Mouse (Mus musculus) heart, adult 2 months (tissue): Measurements from ENCODE around the gene Lrrc8b. TPM values are rescaled to one million over a fixed set of nuclear protein-coding genes. Genes with fewer than 3 reads are reported as not detected.

Experiments used
- DNase-seq, 2 experiments: peaks; one replicate each; pipeline ENCODE4 v3.0.0; 2021
- H3K27ac ChIP-seq: fragments of 200-600 bp; 2 replicates; pipeline ENCODE4 v1.8.1; 2022
- H3K27me3 ChIP-seq: fragments of 200-500 bp; 2 replicates; pipeline ENCODE4 v1.6.1; 2012; ENCODE audit warnings: mild to moderate bottlenecking, low read length, inconsistent platforms, mixed read lengths; ENCODE audit not compliant: control insufficient read depth, insufficient read depth
- H3K36me3 ChIP-seq: fragments of 200-500 bp; 2 replicates; pipeline ENCODE4 v1.6.1; 2012; ENCODE audit warnings: low read length, inconsistent platforms; ENCODE audit not compliant: control insufficient read depth, insufficient read depth
- H3K4me1 ChIP-seq: fragments of 200-500 bp; 2 replicates; pipeline ENCODE4 v1.6.1; 2011; ENCODE audit warnings: low read length; ENCODE audit not compliant: control insufficient read depth, insufficient read depth
- H3K4me3 ChIP-seq: fragments of 200-600 bp; 2 replicates; pipeline ENCODE4 v1.8.1; 2022
- H3K79me2 ChIP-seq: fragments of 200-500 bp; replicated peaks from 2 replicates; pipeline ENCODE4 v1.6.1; 2012; ENCODE audit warnings: mild to moderate bottlenecking, inconsistent platforms, low read length, moderate library complexity, mixed read lengths; ENCODE audit not compliant: control insufficient read depth, insufficient read depth
- H3K9ac ChIP-seq: fragments of 200-500 bp; 2 replicates; pipeline ENCODE4 v1.6.1; 2012; ENCODE audit warnings: low read depth, mild to moderate bottlenecking, control low read depth, inconsistent platforms, low read length, mixed read lengths
- CTCF ChIP-seq: fragments of 200-600 bp; IDR thresholded peaks from 2 replicates; pipeline ENCODE4 v1.8.1; 2022; ENCODE audit warnings: antibody characterized with exemption, mild to moderate bottlenecking, moderate library complexity
- EP300 ChIP-seq: fragments of 200-500 bp; IDR thresholded peaks from 2 replicates; pipeline ENCODE4 v1.6.1; 2011; ENCODE audit warnings: low read depth, low read length, control low read depth; ENCODE audit not compliant: insufficient read depth
- POLR2A ChIP-seq: fragments of 200-500 bp; IDR thresholded peaks from 2 replicates; pipeline ENCODE4 v1.6.1; 2011; ENCODE audit warnings: mild to moderate bottlenecking, low read depth, low read length, control low read depth; ENCODE audit not compliant: insufficient read depth
- WGBS: fragments of 180-500 bp; shearing (Covaris S2); methylation state at CpG from one replicate; pipeline ENCODE4 v1.1.7; 2018; 5-methylcytosine and 5-hydroxymethylcytosine counted together
- intact Hi-C: fragments of 180-260 bp; cut with DNase I; formaldehyde crosslinking; loops from one replicate; pipeline ENCODE4 v1.15.1; 2025
- long read RNA-seq: library from polyadenylated mRNA; stranded (forward); transcript quantifications from one replicate; pipeline ENCODE4 v2.0.0, GENCODE M21; 2021
- polyA plus RNA-seq: library from polyadenylated mRNA; depleted of rRNA; stranded (reverse); fragments of >200 nt; gene quantifications from 2 replicates; pipeline ENCODE4 v1.2.3, GENCODE M21; 2012; rRNA removed
- total RNA-seq, 2 experiments: library from RNA; stranded (reverse); gene quantifications; 2 replicates each; pipeline ENCODE4 v1.2.3; 2021

Gene Lrrc8b
- 1 to 10 TPM; 4.4 to 5.0 TPM for total RNA-seq
- 2.9 and 4.3 TPM in 2 replicates for polyA plus RNA-seq
- long read RNA-seq, partial matches to known transcripts, result 1 of 2 reads
- long read RNA-seq, other reads (novel, unspliced or antisense), result 1 of 2 reads

DNA sequence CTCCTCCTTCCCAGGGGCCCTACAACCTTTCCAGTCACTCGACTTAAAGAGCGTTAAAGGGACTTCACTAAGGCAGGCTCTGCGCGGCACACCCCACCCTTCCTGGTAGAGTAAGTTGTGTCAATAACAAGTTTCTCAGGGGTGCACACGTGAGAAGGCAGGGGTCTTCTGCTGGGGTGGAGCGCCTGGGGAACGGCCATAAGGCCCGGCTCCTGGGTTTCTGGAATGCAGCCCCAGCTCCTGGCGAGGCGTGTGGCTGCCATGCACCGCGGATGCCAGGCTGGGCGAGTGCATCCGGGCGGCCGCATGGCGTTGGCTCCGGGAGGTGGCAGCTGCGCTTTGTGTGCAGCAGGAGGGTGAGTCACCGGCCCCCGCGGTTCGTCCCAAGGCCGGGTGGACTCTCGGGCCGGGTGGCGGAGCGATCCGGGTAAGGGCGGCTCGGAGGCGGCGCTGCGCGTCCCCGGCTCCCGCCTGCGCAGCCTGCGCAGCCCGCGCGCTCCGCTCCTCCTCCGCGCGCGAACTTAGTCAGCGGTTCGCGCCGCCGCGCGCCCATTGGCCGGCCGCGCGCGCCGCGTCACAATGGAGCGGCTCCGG, at the start of gene Lrrc8b:
Gene Lrrc8b (plus strand): TSS at position 578 of the 594 bp plus-strand sequence.
- TF ChIP-seq EP300 (no peak), CTCF (peak; percentile 27; the same call in 1 of the 2 replicates)
- Histone ChIP-seq H3K4me1 (no peaks in the 10 kb centered on the region), H3K36me3 (no peaks in the 10 kb centered on the region), H3K27ac (peak within 1 kb of the TSS; percentile 92), H3K4me3 (peak within 1 kb of the TSS; percentile 94), H3K27me3 (no peaks in the 10 kb centered on the region), H3K9ac (peak within 1 kb of the TSS; percentile 85), H3K79me2 (no peaks in the 10 kb centered on the region)
- intact Hi-C loops, result no loop called here
- WGBS, result 3% methylated on average over 58 of the region's 63 CpGs
- peak; percentile 89 to 92 for DNase-seq

DNA sequence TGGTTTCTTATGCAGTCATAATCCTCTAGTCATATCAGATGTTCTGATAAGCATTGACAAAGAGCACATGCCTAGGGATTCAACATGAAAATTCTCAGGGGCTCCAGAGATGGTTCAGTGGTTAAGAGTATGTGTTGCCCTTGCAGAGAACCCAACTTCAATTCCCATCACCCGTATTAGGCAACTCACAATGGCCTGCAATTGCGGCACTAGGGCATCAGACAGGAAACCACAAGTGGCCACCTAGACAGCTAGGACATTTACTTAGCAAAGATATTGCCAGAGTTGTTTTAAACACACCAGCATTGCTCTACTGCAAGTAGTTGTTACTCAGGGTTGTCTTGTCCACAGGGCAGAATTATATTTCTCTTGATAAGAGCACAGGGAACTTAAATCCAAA, 34.1 kb upstream of the Lrrc8b start:
- no peak for TF ChIP-seq CTCF
- TF ChIP-seq EP300, result no peak
- TF ChIP-seq POLR2A, result no peak
- Histone ChIP-seq H3K4me1 (no peaks in the 10 kb centered on the region), H3K4me3 (no peak overlapping the region), H3K79me2 (no peaks in the 10 kb centered on the region), H3K9ac (no peak overlapping the region), H3K27ac (no peak overlapping the region), H3K36me3 (no peaks in the 10 kb centered on the region), H3K27me3 (no peaks in the 10 kb centered on the region)
- WGBS, result 89% methylated on average over 2 of the region's 2 CpGs
- intact Hi-C loops, result no loop called here
- no peak for DNase-seq

DNA sequence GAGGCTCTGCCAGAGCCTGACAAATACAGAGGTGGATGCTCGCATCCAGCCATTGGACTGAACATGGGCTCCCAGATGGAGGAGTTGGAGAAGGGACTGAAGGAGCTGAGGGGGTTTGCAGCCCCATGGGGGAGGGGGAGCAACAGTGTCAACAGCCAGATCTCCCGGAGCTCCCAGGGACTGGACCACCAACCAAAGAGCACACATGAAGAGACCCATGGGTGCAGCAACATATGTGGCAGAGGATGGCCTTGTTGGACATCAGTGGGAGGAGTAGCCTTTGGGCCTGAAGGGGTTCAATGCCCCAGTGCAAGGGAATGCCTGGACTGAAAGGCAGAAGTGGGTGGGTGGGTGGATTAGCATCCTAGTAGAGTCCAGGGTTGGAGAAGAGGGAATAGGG, 25.2 kb upstream of the Lrrc8b start:
- no peaks in the 10 kb centered on the region for H3K27me3 ChIP-seq
- H3K27ac ChIP-seq, result no peak overlapping the region
- H3K79me2 ChIP-seq, result no peaks in the 10 kb centered on the region
- H3K4me3 ChIP-seq, result no peak overlapping the region
- intact Hi-C loops, result no loop called here
- no peak for DNase-seq
- no peaks in the 10 kb centered on the region for H3K4me1 ChIP-seq
- H3K36me3 ChIP-seq, result no peaks in the 10 kb centered on the region
- 100% methylated on average over 2 of the region's 2 CpGs for WGBS
- TF ChIP-seq POLR2A (no peak), CTCF (no peak), EP300 (no peak)
- no peak overlapping the region for H3K9ac ChIP-seq

DNA sequence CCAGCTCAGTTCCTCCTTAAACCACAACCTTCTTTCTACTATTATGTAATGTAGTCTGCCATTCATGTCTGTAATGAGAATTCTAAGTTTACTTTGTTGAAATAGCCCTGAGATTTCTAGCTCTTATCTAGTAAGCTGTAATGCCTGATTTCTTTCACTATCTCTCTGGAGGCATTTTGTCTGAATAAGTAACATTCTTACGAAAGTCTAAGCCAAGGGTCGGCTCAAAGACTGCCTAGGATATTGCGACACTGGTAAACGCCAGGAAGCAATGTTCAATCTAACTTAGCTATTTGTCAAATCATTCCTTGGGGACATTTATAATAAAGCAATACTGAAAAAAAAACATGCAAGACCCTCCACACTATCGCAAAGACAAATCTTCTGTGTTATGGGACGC, 21.8 kb upstream of the Lrrc8b start:
- Histone ChIP-seq H3K27me3 (no peaks in the 10 kb centered on the region), H3K9ac (no peak overlapping the region), H3K27ac (no peak overlapping the region), H3K36me3 (no peaks in the 10 kb centered on the region), H3K4me3 (no peak overlapping the region), H3K79me2 (no peaks in the 10 kb centered on the region), H3K4me1 (no peaks in the 10 kb centered on the region)
- TF ChIP-seq EP300 (no peak), CTCF (no peak), POLR2A (no peak)
- no peak for DNase-seq
- intact Hi-C loops, result no loop called here
- WGBS, result 76% methylated on average over 6 of the region's 6 CpGs

DNA sequence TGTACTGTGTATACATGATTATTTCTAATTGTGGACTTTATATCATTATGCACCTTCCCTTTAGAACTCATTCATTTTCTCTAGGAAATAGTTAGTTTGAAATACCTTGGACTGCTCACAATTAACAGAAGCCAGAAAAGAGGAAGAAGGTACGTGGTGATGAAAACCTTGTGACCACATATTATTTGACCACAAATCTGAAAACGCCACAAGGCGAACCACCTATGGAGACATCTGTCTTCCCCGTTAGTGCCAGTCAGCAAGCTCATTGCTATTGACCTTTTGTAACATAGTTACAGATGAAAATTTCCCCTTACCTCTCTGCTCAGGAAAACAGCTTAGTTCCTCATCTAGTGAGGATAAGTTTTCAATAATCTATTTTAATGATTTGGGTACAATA, 20.4 kb upstream of the Lrrc8b start:
- intact Hi-C loops, result no loop called here

DNA sequence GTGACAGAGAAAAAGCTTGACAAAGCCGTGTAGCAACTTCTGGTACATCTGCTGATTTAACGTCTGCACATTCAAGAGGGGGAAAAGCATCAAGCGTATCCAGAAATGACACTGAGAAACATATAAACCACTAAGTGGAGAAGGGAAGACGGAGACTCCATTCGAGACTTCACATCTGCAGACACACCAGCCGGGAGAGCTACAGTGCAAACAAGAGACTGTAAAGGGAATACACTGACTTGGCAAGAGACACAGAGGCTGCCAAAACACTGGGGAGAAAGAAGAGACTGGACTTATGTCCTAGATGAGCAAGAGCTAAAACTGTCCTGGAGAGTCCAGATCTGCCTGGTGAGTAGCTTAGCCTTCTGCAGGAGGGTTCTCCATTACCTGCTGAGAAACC, 16.6 kb upstream of the Lrrc8b start:
- Histone ChIP-seq H3K4me3 (no peak overlapping the region), H3K9ac (no peak overlapping the region), H3K79me2 (no peaks in the 10 kb centered on the region), H3K4me1 (no peaks in the 10 kb centered on the region), H3K27me3 (no peaks in the 10 kb centered on the region), H3K36me3 (no peaks in the 10 kb centered on the region), H3K27ac (no peak overlapping the region)
- no peak for DNase-seq
- intact Hi-C loops, result no loop called here
- TF ChIP-seq EP300 (no peak), POLR2A (no peak), CTCF (no peak)
- WGBS, result 89% methylated on average over 6 of the region's 6 CpGs

More for the DNA sequence above, 20.4 kb upstream of the Lrrc8b start:
- WGBS, result 91% methylated on average over 4 of the region's 4 CpGs
- Histone ChIP-seq H3K27ac (no peak overlapping the region), H3K4me1 (no peaks in the 10 kb centered on the region), H3K27me3 (no peaks in the 10 kb centered on the region), H3K4me3 (no peak overlapping the region), H3K36me3 (no peaks in the 10 kb centered on the region), H3K79me2 (no peaks in the 10 kb centered on the region), H3K9ac (no peak overlapping the region)
- TF ChIP-seq EP300, result no peak
- no peak for TF ChIP-seq CTCF
- TF ChIP-seq POLR2A, result no peak
- DNase-seq, result no peak
